ENCODE assay signal across 22 mouse cellular contexts in genomic region chr5:72191932-72192331, GRCm38 (mm10). TPM values are rescaled to one million over a fixed set of nuclear protein-coding genes. Genes with fewer than 3 reads are reported as not detected.
DNase-seq lines count a peak whose midpoint lies in the region; ATAC-seq and TF ChIP-seq lines count a peak whose summit lies in the region.
"Had no signal": no experiment of that assay in that cellular context is flagged by ENCODE, and none has a peak within 500 bp of the region (broad histone marks: within the 10 kb centered on the region; RNA-seq: fewer than 3 reads in every experiment).

No protein-coding gene starts in this region.

- H3K27me3 ChIP-seq in intestine, embryonic 14.5 days (replicated peaks; ENCODE audit: control insufficient read depth, insufficient read depth, low read length): no peaks in the 10 kb centered on the region
- no peaks in the 10 kb centered on the region for H3K27me3 ChIP-seq in intestine, embryonic 15.5 days (replicated peaks)
- H3K27me3 ChIP-seq in MEL (ENCODE audit: control insufficient read depth in 1 of 2, insufficient read depth in 2 of 2, low read length in 2 of 2): no peaks in the 10 kb centered on the region
- H3K27me3 ChIP-seq: CH12.LX, Patski had no signal

- peak; percentile 35 for DNase-seq in heart, adult 11 months
- no peak for DNase-seq in heart, adult 9 months (ENCODE audit: low spot score in 2 of 2)
- DNase-seq in intestine, embryonic 14.5 days (ENCODE audit: low spot score): peak; percentile 32
- DNase-seq in MEL (ENCODE audit: low read depth, low spot score): peak; percentile 47
- DNase-seq in gastrocnemius, postnatal 10 days: no peak
- DNase-seq: adrenal gland, adult 2 months; adrenal gland, adult 8-10 months; adrenal gland, postnatal 10 days; adrenal gland, postnatal 14 days; adrenal gland, postnatal 25 days; adrenal gland, postnatal 36 days; B cell, adult 2 months; cerebellum, adult 11 months; cerebellum, adult 11-12 months; cerebellum, adult 18-20 months; cerebellum, adult 2 months had no signal

- no peaks in the 10 kb centered on the region for H3K36me3 ChIP-seq in intestine, embryonic 14.5 days (ENCODE audit: control insufficient read depth, insufficient read depth, low read length)
- H3K36me3 ChIP-seq in intestine, embryonic 15.5 days: no peaks in the 10 kb centered on the region
- peaks cover 0 to 5% of the 10 kb centered on the region in 2 experiments; a peak in 2 of 4 replicates for H3K36me3 ChIP-seq in MEL (ENCODE audit: control insufficient read depth in 1 of 2, insufficient read depth in 2 of 2, low read length in 2 of 2)
- H3K36me3 ChIP-seq: G1E had no signal

- TF ChIP-seq POLR2A in MEL (IDR thresholded peaks at IDR 0.05; ENCODE audit: control insufficient read depth in 1 of 2, insufficient read depth in 1 of 2, low read depth in 1 of 2, low read length in 2 of 2, poor library complexity in 1 of 2): no peak

- H3K4me3 ChIP-seq in intestine, embryonic 14.5 days (ENCODE audit: low read depth, low read length): no peak overlapping the region
- H3K4me3 ChIP-seq in intestine, embryonic 15.5 days (replicated peaks): no peak overlapping the region
- no peak overlapping the region for H3K4me3 ChIP-seq in MEL (ENCODE audit: control insufficient read depth in 1 of 2, insufficient read depth in 1 of 2, low read depth in 2 of 2, low read length in 2 of 2)

- no peak for TF ChIP-seq RAD21 in MEL (IDR thresholded peaks at IDR 0.05; ENCODE audit: low read depth, low read length)

- no peak overlapping the region for H3K9ac ChIP-seq in intestine, embryonic 14.5 days (ENCODE audit: low read length)
- no peak overlapping the region for H3K9ac ChIP-seq in intestine, embryonic 15.5 days
- no peak overlapping the region for H3K9ac ChIP-seq in MEL (ENCODE audit: control insufficient read depth, low read depth, low read length, poor library complexity, severe bottlenecking)

- TF ChIP-seq CTCF in MEL (IDR thresholded peaks at IDR 0.05 in 2 of 3, conservative IDR thresholded peaks at IDR 0.05 in 1 of 3; ENCODE audit: control insufficient read depth in 1 of 3, insufficient read depth in 1 of 3, low read depth in 2 of 3, low read length in 3 of 3, poor library complexity in 1 of 3, severe bottlenecking in 1 of 3): no peak

- no peak overlapping the region for H3K27ac ChIP-seq in intestine, embryonic 14.5 days (ENCODE audit: low read depth)
- H3K27ac ChIP-seq in intestine, embryonic 15.5 days: no peak overlapping the region
- no peak overlapping the region for H3K27ac ChIP-seq in MEL (ENCODE audit: control insufficient read depth, low read depth, low read length)

- TF ChIP-seq EP300 in MEL (IDR thresholded peaks at IDR 0.05; ENCODE audit: low read depth in 1 of 2, low read length in 2 of 2): peak; percentile 26 to 61; a peak in 2 of 4 replicates

- H3K4me2 ChIP-seq in intestine, embryonic 14.5 days (ENCODE audit: low read length): no peak overlapping the region
- H3K4me2 ChIP-seq in intestine, embryonic 15.5 days (replicated peaks): no peak overlapping the region

- WGBS in intestine, embryonic 14.5 days: 78% methylated on average over 5 of the region's 5 CpGs
- 77% methylated on average over 5 of the region's 5 CpGs for WGBS in intestine, embryonic 15.5 days

- no peaks in the 10 kb centered on the region for H3K9me3 ChIP-seq in intestine, embryonic 14.5 days (ENCODE audit: control insufficient read depth, low read length)
- H3K9me3 ChIP-seq in intestine, embryonic 15.5 days: no peaks in the 10 kb centered on the region
- no peaks in the 10 kb centered on the region for H3K9me3 ChIP-seq in MEL (replicated peaks; ENCODE audit: insufficient read depth, low read length)
- H3K9me3 ChIP-seq: G1E had no signal

- no peak for ATAC-seq in intestine, embryonic 14.5 days (replicated peaks; ENCODE audit: low FRiP score, low TSS enrichment, low read depth)
- ATAC-seq in intestine, embryonic 15.5 days: no peak
- ATAC-seq: activated CD4-positive, CD25-positive, alpha-beta regulatory T cell, adult 4 months; CD4-positive, CD25-positive, alpha-beta regulatory T cell, adult 4 months; Patski had no signal

- H3K79me2 ChIP-seq in MEL (ENCODE audit: control insufficient read depth, insufficient read depth, low read length, poor library complexity): no peaks in the 10 kb centered on the region

- H3K4me1 ChIP-seq in intestine, embryonic 14.5 days (replicated peaks; ENCODE audit: control insufficient read depth, insufficient read depth, low read length): no peaks in the 10 kb centered on the region
- no peaks in the 10 kb centered on the region for H3K4me1 ChIP-seq in intestine, embryonic 15.5 days (replicated peaks)
- H3K4me1 ChIP-seq in MEL (ENCODE audit: control insufficient read depth in 1 of 2, insufficient read depth in 2 of 2, low read length in 2 of 2): peaks cover 2 to 9% of the 10 kb centered on the region in 2 experiments; a peak in 2 of 4 replicates

TF ChIP-seq in MEL, 35 proteins besides CTCF, POLR2A, EP300 and RAD21:
- TF ChIP-seq GABPA (IDR thresholded peaks at IDR 0.05; ENCODE audit: low read depth, low read length) (no peak), TCF12 (IDR thresholded peaks at IDR 0.05; ENCODE audit: low read depth, low read length) (peak; percentile 52), TBP (IDR thresholded peaks at IDR 0.05; ENCODE audit: low read depth, low read length) (no peak), TAL1 (IDR thresholded peaks at IDR 0.05; ENCODE audit: low read length) (peak; percentile 17; the same call in 1 of the 2 replicates), BHLHE40 (IDR thresholded peaks at IDR 0.05; ENCODE audit: borderline replicate concordance, low read depth, low read length) (peak; percentile 64; the same call in 1 of the 2 replicates), GATA1 (IDR thresholded peaks at IDR 0.05; ENCODE audit: low read depth, low read length) (peak; percentile 71)

RNA-seq across cellular contexts. Expression of gene Commd8, which starts 23.9 kb away (rescaled TPM):
- 110 and 126 TPM in 2 replicates for polyA plus RNA-seq in intestine, embryonic 14.5 days (2014; fragmentation: Nextera tagmentation; extraction: Ambion mirVana)
- polyA plus RNA-seq in intestine, embryonic 15.5 days (2015; fragmentation: Nextera tagmentation; extraction: Ambion mirVana): 120 and 148 TPM in 2 replicates
- 45.3 and 45.6 TPM in 2 replicates for total RNA-seq in MEL (2012; rRNA removed)
- polyA plus RNA-seq in MEL (2012; ENCODE audit: insufficient read depth in 1 of 2, insufficient read length in 2 of 2, low read depth in 1 of 2, low replicate concordance in 2 of 2, missing spikeins in 1 of 2): 10 to 100 TPM in 1 of 2 experiments, not detected in 1; 33.5 TPM
- total RNA-seq in gastrocnemius, postnatal 10 days (2021): 10 to 100 TPM; 36.7 to 38.6 TPM

Comparison
In these comparisons a context has a peak if more than half of its experiments do, and no peak if none do; other contexts are left out.
1. DNase-seq: peak in heart, adult 11 months (single experiment), intestine, embryonic 14.5 days (single experiment) and MEL (single experiment); none in heart, adult 9 months (0 of 2) and gastrocnemius, postnatal 10 days (single experiment).